Mouse (Mus musculus) E14TG2a.4 (cell line): Measurements from ENCODE around the gene C2.

Experiments
- CTCF ChIP-seq: conservative IDR thresholded peaks from 2 replicates; pipeline ENCODE4 v1.5.1; 2014; ENCODE audit warnings: low read length
- NANOG ChIP-seq: IDR thresholded peaks from 2 replicates; pipeline ENCODE4 v1.6.1; 2014; ENCODE audit warnings: borderline replicate concordance, low read length, mixed read lengths
- POU5F1 ChIP-seq: IDR thresholded peaks from 2 replicates; pipeline ENCODE4 v1.6.1; 2014; ENCODE audit warnings: low read length, borderline replicate concordance

DNA sequence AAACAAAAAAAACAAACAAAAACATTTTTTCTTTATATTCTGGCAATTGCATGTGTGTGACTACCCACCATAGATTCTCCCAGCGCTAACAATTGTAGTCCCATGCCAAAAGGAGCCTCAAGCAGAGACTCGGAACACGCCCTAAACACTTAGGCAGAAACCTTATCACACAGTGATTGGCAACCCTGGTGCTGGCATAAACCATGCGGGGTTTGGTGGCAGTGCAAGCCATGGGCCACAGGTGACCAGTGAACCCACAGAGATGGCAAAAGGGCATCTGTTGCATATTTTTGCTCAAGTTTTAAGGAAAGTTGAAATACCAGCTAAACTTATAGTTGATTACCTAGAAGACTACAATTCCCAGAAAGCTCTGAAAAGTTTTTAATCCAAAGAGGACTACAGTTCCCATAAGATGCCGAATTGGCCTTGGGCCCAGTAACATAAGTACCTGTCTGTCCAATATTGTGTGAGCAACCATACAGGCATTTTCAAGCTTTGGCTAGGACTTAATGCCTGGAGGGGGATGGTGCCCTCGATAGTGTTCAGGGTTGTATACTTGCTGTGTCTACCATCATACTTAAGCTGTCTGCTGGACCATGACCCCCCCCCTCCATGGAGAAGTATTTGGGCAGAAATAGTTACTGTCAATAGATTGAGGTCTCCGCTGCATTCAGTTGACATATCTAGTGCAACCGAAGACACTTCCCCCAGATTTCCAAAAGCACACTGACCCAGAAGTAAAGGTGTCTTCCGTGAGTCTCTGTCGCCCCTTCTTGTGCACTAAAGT, 499 bp downstream of the C2 start:
- TF ChIP-seq CTCF (no peak), POU5F1 (no peak), NANOG (no peak)
